Mouse (Mus musculus): ENCODE measurements around the gene Ap1g1. TPM values are rescaled to one million over a fixed set of nuclear protein-coding genes. Genes with fewer than 3 reads are reported as not detected.

Gene Ap1g1
- total RNA-seq, 1 experiment from 2014 or later, result 107 TPM

GRCm38 (mm10) chr8:109778993-109779421, 653 bp downstream of the Ap1g1 start:
- peak; percentile 0; the same call in 1 of the 2 replicates for ATAC-seq (ENCODE audit: extremely low read depth, insufficient number of reproducible peaks, low FRiP score, poor library complexity, severe bottlenecking)

- ATAC-seq (ENCODE audit: extremely low read depth, insufficient number of reproducible peaks, low FRiP score, poor library complexity, severe bottlenecking), result no peak
Measured at GRCm38 (mm10) chr8:109779431-109780228, 1.3 kb downstream of the Ap1g1 start.

GRCm38 (mm10) chr8:109780548-109780947, 2.2 kb downstream of the Ap1g1 start:
- no peak for ATAC-seq (ENCODE audit: extremely low read depth, insufficient number of reproducible peaks, low FRiP score, poor library complexity, severe bottlenecking)

GRCm38 (mm10) chr8:109790938-109791337, 12.6 kb downstream of the Ap1g1 start:
- ATAC-seq (ENCODE audit: extremely low read depth, insufficient number of reproducible peaks, low FRiP score, poor library complexity, severe bottlenecking), result no peak

- no peak for ATAC-seq (ENCODE audit: extremely low read depth, insufficient number of reproducible peaks, low FRiP score, poor library complexity, severe bottlenecking)
Measured at GRCm38 (mm10) chr8:109795166-109795565, 16.8 kb downstream of the Ap1g1 start.

- no peak for ATAC-seq (ENCODE audit: extremely low read depth, insufficient number of reproducible peaks, low FRiP score, poor library complexity, severe bottlenecking)
Measured at GRCm38 (mm10) chr8:109798721-109799120, 20.4 kb downstream of the Ap1g1 start.

GRCm38 (mm10) chr8:109799245-109799644, 20.9 kb downstream of the Ap1g1 start:
- no peak for ATAC-seq (ENCODE audit: extremely low read depth, insufficient number of reproducible peaks, low FRiP score, poor library complexity, severe bottlenecking)

- no peak for ATAC-seq (ENCODE audit: extremely low read depth, insufficient number of reproducible peaks, low FRiP score, poor library complexity, severe bottlenecking)
Measured at GRCm38 (mm10) chr8:109800325-109800724, 22.0 kb downstream of the Ap1g1 start.

- no peak for ATAC-seq (ENCODE audit: extremely low read depth, insufficient number of reproducible peaks, low FRiP score, poor library complexity, severe bottlenecking)
Measured at GRCm38 (mm10) chr8:109803211-109803610, 24.9 kb downstream of the Ap1g1 start.

GRCm38 (mm10) chr8:109803801-109804200, 25.4 kb downstream of the Ap1g1 start:
- ATAC-seq (ENCODE audit: extremely low read depth, insufficient number of reproducible peaks, low FRiP score, poor library complexity, severe bottlenecking), result no peak

GRCm38 (mm10) chr8:109806522-109806921, 28.2 kb downstream of the Ap1g1 start:
- ATAC-seq (ENCODE audit: extremely low read depth, insufficient number of reproducible peaks, low FRiP score, poor library complexity, severe bottlenecking), result no peak

GRCm38 (mm10) chr8:109807401-109808119, 29.2 kb downstream of the Ap1g1 start:
- no peak for ATAC-seq (ENCODE audit: extremely low read depth, insufficient number of reproducible peaks, low FRiP score, poor library complexity, severe bottlenecking)

- no peak for ATAC-seq (ENCODE audit: extremely low read depth, insufficient number of reproducible peaks, low FRiP score, poor library complexity, severe bottlenecking)
Measured at GRCm38 (mm10) chr8:109808120-109808447, 29.7 kb downstream of the Ap1g1 start.

GRCm38 (mm10) chr8:109810434-109810833, 32.1 kb downstream of the Ap1g1 start:
- ATAC-seq (ENCODE audit: extremely low read depth, insufficient number of reproducible peaks, low FRiP score, poor library complexity, severe bottlenecking), result no peak

GRCm38 (mm10) chr8:109815268-109815667, 36.9 kb downstream of the Ap1g1 start:
- ATAC-seq (ENCODE audit: extremely low read depth, insufficient number of reproducible peaks, low FRiP score, poor library complexity, severe bottlenecking), result no peak

- no peak for ATAC-seq (ENCODE audit: extremely low read depth, insufficient number of reproducible peaks, low FRiP score, poor library complexity, severe bottlenecking)
Measured at GRCm38 (mm10) chr8:109817933-109818332, 39.6 kb downstream of the Ap1g1 start.

GRCm38 (mm10) chr8:109823561-109823960, 45.2 kb downstream of the Ap1g1 start:
- ATAC-seq (ENCODE audit: extremely low read depth, insufficient number of reproducible peaks, low FRiP score, poor library complexity, severe bottlenecking), result no peak

- no peak for ATAC-seq (ENCODE audit: extremely low read depth, insufficient number of reproducible peaks, low FRiP score, poor library complexity, severe bottlenecking)
Measured at GRCm38 (mm10) chr8:109839822-109840221, 61.5 kb downstream of the Ap1g1 start.

GRCm38 (mm10) chr8:109842468-109842867, 64.1 kb downstream of the Ap1g1 start:
- ATAC-seq (ENCODE audit: extremely low read depth, insufficient number of reproducible peaks, low FRiP score, poor library complexity, severe bottlenecking), result no peak

GRCm38 (mm10) chr8:109847866-109848265, 69.5 kb downstream of the Ap1g1 start:
- no peak for ATAC-seq (ENCODE audit: extremely low read depth, insufficient number of reproducible peaks, low FRiP score, poor library complexity, severe bottlenecking)
